Mouse (Mus musculus) liver, embryonic 15.5 days (tissue): ENCODE data around the gene Rph3al. TPM values are rescaled to one million over a fixed set of nuclear protein-coding genes. Genes with fewer than 3 reads are reported as not detected.

ENCODE experiments used
- ATAC-seq: fragments of 200-750 bp; cut with Nextera tagmentation; 2 replicates; pipeline ENCODE4 v1.8.0; 2017; ENCODE audit warnings: moderate number of reproducible peaks, mild to moderate bottlenecking, moderate library complexity; ENCODE audit not compliant: insufficient read depth
- H3K27ac ChIP-seq: fragments of 300-500 bp; sonication (generic); replicated peaks from 2 replicates; pipeline ENCODE4 v1.5.1; 2015; ENCODE audit warnings: mild to moderate bottlenecking, inconsistent platforms
- H3K27me3 ChIP-seq: fragments of 300-500 bp; sonication (generic); 2 replicates; pipeline ENCODE4 v1.6.1; 2015; ENCODE audit warnings: mild to moderate bottlenecking, inconsistent platforms
- H3K36me3 ChIP-seq: fragments of 300-500 bp; sonication (generic); replicated peaks from 2 replicates; pipeline ENCODE4 v1.6.1; 2015; ENCODE audit warnings: moderate library complexity, mild to moderate bottlenecking, inconsistent platforms
- H3K4me1 ChIP-seq: fragments of 300-500 bp; sonication (generic); replicated peaks from 2 replicates; pipeline ENCODE4 v1.6.1; 2015; ENCODE audit warnings: inconsistent platforms
- H3K4me2 ChIP-seq: fragments of 300-500 bp; sonication (generic); 2 replicates; pipeline ENCODE4 v1.6.1; 2015; ENCODE audit warnings: moderate library complexity, mild to moderate bottlenecking, inconsistent platforms
- H3K4me3 ChIP-seq: fragments of 300-500 bp; sonication (generic); replicated peaks from 2 replicates; pipeline ENCODE4 v1.5.1; 2015; ENCODE audit warnings: mild to moderate bottlenecking, inconsistent platforms
- H3K9ac ChIP-seq: fragments of 300-500 bp; sonication (generic); 2 replicates; pipeline ENCODE4 v1.6.1; 2015; ENCODE audit warnings: moderate library complexity, mild to moderate bottlenecking, inconsistent platforms
- H3K9me3 ChIP-seq: fragments of 300-500 bp; sonication (generic); replicated peaks from 2 replicates; pipeline ENCODE4 v1.6.1; 2016; ENCODE audit warnings: inconsistent platforms
- WGBS: fragments of 180-500 bp; shearing (Covaris S2); methylation state at CpG from one replicate; pipeline ENCODE4 v1.1.7; 2015; ENCODE audit warnings: mixed read lengths; ENCODE audit not compliant: insufficient replicate concordance; 5-methylcytosine and 5-hydroxymethylcytosine counted together
- polyA plus RNA-seq: library from polyadenylated mRNA; unstranded; fragments of >200 nt; fragmentation: Nextera tagmentation; extraction: Ambion mirVana; gene quantifications from 2 replicates; pipeline ENCODE4 v1.2.1, GENCODE M21; 2015

Gene Rph3al
- polyA plus RNA-seq, 1 experiment from 2014 or later, result 0.47 TPM

GRCm38 (mm10) chr11:75876043-75876780 is 62.0 kb downstream of the Rph3al start:
- Histone ChIP-seq H3K36me3 (no peaks in the 10 kb centered on the region), H3K4me1 (no peaks in the 10 kb centered on the region), H3K9me3 (no peaks in the 10 kb centered on the region), H3K9ac (no peak overlapping the region), H3K4me2 (no peak overlapping the region), H3K4me3 (no peak overlapping the region), H3K27ac (no peak overlapping the region), H3K27me3 (no peaks in the 10 kb centered on the region)
- ATAC-seq, result no peak
- 23% methylated on average over 14 of the region's 15 CpGs for WGBS

- no peaks in the 10 kb centered on the region for H3K4me1 ChIP-seq
- no peak overlapping the region for H3K4me3 ChIP-seq
- H3K27ac ChIP-seq, result no peak overlapping the region
- ATAC-seq, result no peak
- H3K36me3 ChIP-seq, result no peaks in the 10 kb centered on the region
- no peaks in the 10 kb centered on the region for H3K9me3 ChIP-seq
- no peaks in the 10 kb centered on the region for H3K27me3 ChIP-seq
- no peak overlapping the region for H3K9ac ChIP-seq
- no peak overlapping the region for H3K4me2 ChIP-seq
- 78% methylated on average over 1 of the region's 1 CpGs for WGBS
Measured at GRCm38 (mm10) chr11:75871688-75872087, 66.5 kb downstream of the Rph3al start.

GRCm38 (mm10) chr11:75870947-75871346 is 67.3 kb downstream of the Rph3al start:
- H3K27me3 ChIP-seq, result no peaks in the 10 kb centered on the region
- no peaks in the 10 kb centered on the region for H3K4me1 ChIP-seq
- H3K36me3 ChIP-seq, result no peaks in the 10 kb centered on the region
- ATAC-seq, result no peak
- no peak overlapping the region for H3K4me3 ChIP-seq
- WGBS, result 49% methylated on average over 4 of the region's 4 CpGs
- H3K9ac ChIP-seq, result no peak overlapping the region
- H3K9me3 ChIP-seq, result no peaks in the 10 kb centered on the region
- H3K27ac ChIP-seq, result no peak overlapping the region
- H3K4me2 ChIP-seq, result no peak overlapping the region

GRCm38 (mm10) chr11:75870386-75870785 is 67.8 kb downstream of the Rph3al start:
- no peak overlapping the region for H3K4me2 ChIP-seq
- H3K9ac ChIP-seq, result no peak overlapping the region
- WGBS, result 70% methylated on average over 5 of the region's 5 CpGs
- H3K9me3 ChIP-seq, result no peaks in the 10 kb centered on the region
- no peaks in the 10 kb centered on the region for H3K27me3 ChIP-seq
- H3K27ac ChIP-seq, result no peak overlapping the region
- no peak for ATAC-seq
- H3K36me3 ChIP-seq, result no peaks in the 10 kb centered on the region
- no peak overlapping the region for H3K4me3 ChIP-seq
- H3K4me1 ChIP-seq, result no peaks in the 10 kb centered on the region

- Histone ChIP-seq H3K27me3 (no peaks in the 10 kb centered on the region), H3K36me3 (no peaks in the 10 kb centered on the region), H3K27ac (no peak overlapping the region), H3K9ac (no peak overlapping the region), H3K9me3 (no peaks in the 10 kb centered on the region), H3K4me3 (no peak overlapping the region), H3K4me2 (no peak overlapping the region), H3K4me1 (no peaks in the 10 kb centered on the region)
- WGBS, result 57% methylated on average over 5 of the region's 5 CpGs
- ATAC-seq, result no peak
Measured at GRCm38 (mm10) chr11:75869898-75870297, 68.3 kb downstream of the Rph3al start.

- H3K4me2 ChIP-seq, result no peak overlapping the region
- ATAC-seq, result no peak
Measured at GRCm38 (mm10) chr11:75866861-75867260, 71.4 kb downstream of the Rph3al start.

GRCm38 (mm10) chr11:75865859-75866258 is 72.4 kb downstream of the Rph3al start:
- H3K4me2 ChIP-seq, result no peak overlapping the region
- no peaks in the 10 kb centered on the region for H3K9me3 ChIP-seq
- no peaks in the 10 kb centered on the region for H3K4me1 ChIP-seq
- no peak overlapping the region for H3K27ac ChIP-seq
- no peak overlapping the region for H3K9ac ChIP-seq
- 50% methylated on average over 9 of the region's 9 CpGs for WGBS
- no peak overlapping the region for H3K4me3 ChIP-seq
- no peaks in the 10 kb centered on the region for H3K36me3 ChIP-seq
- ATAC-seq, result no peak
- no peaks in the 10 kb centered on the region for H3K27me3 ChIP-seq

More at GRCm38 (mm10) chr11:75866861-75867260, 71.4 kb downstream of the Rph3al start:
- Histone ChIP-seq H3K9me3 (no peaks in the 10 kb centered on the region), H3K4me1 (no peaks in the 10 kb centered on the region), H3K9ac (no peak overlapping the region), H3K27me3 (no peaks in the 10 kb centered on the region), H3K36me3 (no peaks in the 10 kb centered on the region), H3K4me3 (no peak overlapping the region), H3K27ac (no peak overlapping the region)
- WGBS, result 37% methylated on average over 4 of the region's 4 CpGs

- Histone ChIP-seq H3K36me3 (no peaks in the 10 kb centered on the region), H3K9ac (no peak overlapping the region), H3K9me3 (no peaks in the 10 kb centered on the region), H3K4me1 (no peaks in the 10 kb centered on the region), H3K27me3 (no peaks in the 10 kb centered on the region), H3K4me3 (no peak overlapping the region), H3K4me2 (no peak overlapping the region), H3K27ac (no peak overlapping the region)
- no peak for ATAC-seq
- 43% methylated on average over 7 of the region's 7 CpGs for WGBS
Measured at GRCm38 (mm10) chr11:75865253-75865619, 73.0 kb downstream of the Rph3al start.

- WGBS, result 52% methylated on average over 4 of the region's 4 CpGs
- H3K36me3 ChIP-seq, result no peaks in the 10 kb centered on the region
- H3K4me2 ChIP-seq, result no peak overlapping the region
- no peaks in the 10 kb centered on the region for H3K9me3 ChIP-seq
- no peaks in the 10 kb centered on the region for H3K27me3 ChIP-seq
- no peak overlapping the region for H3K27ac ChIP-seq
- no peaks in the 10 kb centered on the region for H3K4me1 ChIP-seq
- H3K4me3 ChIP-seq, result no peak overlapping the region
- H3K9ac ChIP-seq, result no peak overlapping the region
- no peak for ATAC-seq
Measured at GRCm38 (mm10) chr11:75864529-75865252, 73.5 kb downstream of the Rph3al start.

GRCm38 (mm10) chr11:75862466-75862865 is 75.8 kb downstream of the Rph3al start:
- Histone ChIP-seq H3K4me1 (no peaks in the 10 kb centered on the region), H3K27me3 (no peaks in the 10 kb centered on the region), H3K9ac (no peak overlapping the region), H3K9me3 (no peaks in the 10 kb centered on the region), H3K36me3 (no peaks in the 10 kb centered on the region), H3K4me3 (no peak overlapping the region), H3K27ac (no peak overlapping the region), H3K4me2 (no peak overlapping the region)
- no peak for ATAC-seq
- 66% methylated on average over 4 of the region's 4 CpGs for WGBS

- Histone ChIP-seq H3K4me2 (no peak overlapping the region), H3K27ac (no peak overlapping the region), H3K9me3 (no peaks in the 10 kb centered on the region), H3K27me3 (no peaks in the 10 kb centered on the region), H3K4me3 (no peak overlapping the region), H3K9ac (no peak overlapping the region), H3K36me3 (no peaks in the 10 kb centered on the region), H3K4me1 (no peaks in the 10 kb centered on the region)
- 40% methylated on average over 4 of the region's 4 CpGs for whole genome bisulfite sequencing
- no peak for ATAC-seq
Measured at GRCm38 (mm10) chr11:75861653-75862052, 76.6 kb downstream of the Rph3al start.
